Mouse (Mus musculus) E14TG2a.4 (cell line): ENCODE data around the gene Got2.
A peak's percentile ranks its signal among the peaks of the same experiment; 100 is the strongest.

Experiments
- H3K27me3 ChIP-seq: 2 replicates; pipeline ENCODE4 v1.6.1; 2014; ENCODE audit warnings: low read length, control low read depth; ENCODE audit not compliant: insufficient read depth
- H3K36me3 ChIP-seq: 2 replicates; pipeline ENCODE4 v1.6.1; 2014; ENCODE audit warnings: low read length, control low read depth; ENCODE audit not compliant: insufficient read depth
- H3K4me1 ChIP-seq: replicated peaks from 2 replicates; pipeline ENCODE4 v1.6.1; 2014; ENCODE audit warnings: low read depth, low read length, control low read depth
- H3K4me3 ChIP-seq: replicated peaks from 2 replicates; pipeline ENCODE4 v1.5.1; 2014; ENCODE audit warnings: mild to moderate bottlenecking, low read length
- H3K9me3 ChIP-seq: 2 replicates; pipeline ENCODE4 v1.6.1; 2014; ENCODE audit warnings: low read length, control low read depth
- CTCF ChIP-seq: conservative IDR thresholded peaks from 2 replicates; pipeline ENCODE4 v1.5.1; 2014; ENCODE audit warnings: low read length
- NANOG ChIP-seq: IDR thresholded peaks from 2 replicates; pipeline ENCODE4 v1.6.1; 2014; ENCODE audit warnings: borderline replicate concordance, low read length, mixed read lengths
- POU5F1 ChIP-seq: IDR thresholded peaks from 2 replicates; pipeline ENCODE4 v1.6.1; 2014; ENCODE audit warnings: low read length, borderline replicate concordance

Gene Got2

DNA sequence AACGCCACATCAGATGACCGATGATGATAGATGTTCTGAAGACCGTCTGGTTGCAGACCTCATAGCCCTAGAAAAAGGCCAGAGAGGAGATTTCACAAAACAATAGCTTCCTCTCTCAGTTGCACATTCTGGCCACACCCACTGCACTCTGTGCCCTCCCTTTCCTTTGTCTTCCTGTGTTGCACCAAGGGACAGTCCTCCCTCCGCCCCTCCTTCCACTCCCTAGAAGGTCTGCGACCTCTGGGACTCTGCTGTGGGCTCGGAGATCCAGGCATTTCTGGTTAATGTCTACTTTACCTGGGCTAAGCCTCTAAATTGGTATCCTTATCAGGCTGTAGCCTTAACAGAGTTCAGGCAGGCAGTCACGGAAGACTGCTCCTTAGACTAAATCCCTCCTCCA lies 13.5 kb upstream of the Got2 start:
- Histone ChIP-seq H3K27me3 (no peaks in the 10 kb centered on the region), H3K4me1 (peaks cover 15% of the 10 kb centered on the region), H3K36me3 (no peaks in the 10 kb centered on the region), H3K9me3 (peaks cover 9% of the 10 kb centered on the region), H3K4me3 (no peak overlapping the region)
- no peak for TF ChIP-seq POU5F1
- no peak for TF ChIP-seq CTCF
- no peak for TF ChIP-seq NANOG

DNA sequence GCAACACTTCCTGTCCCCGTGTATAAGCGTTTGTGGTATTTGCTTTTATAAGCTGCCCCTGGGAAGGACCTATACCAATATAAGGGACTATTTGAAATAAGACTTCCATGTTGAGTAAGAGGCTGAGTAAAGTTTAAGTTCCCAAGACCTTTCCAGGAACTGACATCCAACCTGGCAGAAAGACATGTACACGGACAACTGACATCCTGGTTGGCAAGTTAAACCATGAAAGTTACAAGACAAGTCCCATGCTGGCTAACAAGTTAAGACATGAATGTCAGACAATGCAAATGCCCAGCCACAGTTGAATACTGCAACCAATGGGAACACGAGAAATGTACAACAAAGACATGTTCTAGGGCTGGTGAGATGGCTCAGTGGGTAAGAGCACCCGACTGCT lies 5.4 kb upstream of the Got2 start:
- peaks cover 5% of the 10 kb centered on the region; the same call in 1 of the 2 replicates for H3K4me1 ChIP-seq
- no peaks in the 10 kb centered on the region for H3K9me3 ChIP-seq
- H3K27me3 ChIP-seq: no peaks in the 10 kb centered on the region
- H3K4me3 ChIP-seq: no peak overlapping the region
- TF ChIP-seq CTCF (no peak), NANOG (no peak), POU5F1 (no peak)
- no peaks in the 10 kb centered on the region for H3K36me3 ChIP-seq

DNA sequence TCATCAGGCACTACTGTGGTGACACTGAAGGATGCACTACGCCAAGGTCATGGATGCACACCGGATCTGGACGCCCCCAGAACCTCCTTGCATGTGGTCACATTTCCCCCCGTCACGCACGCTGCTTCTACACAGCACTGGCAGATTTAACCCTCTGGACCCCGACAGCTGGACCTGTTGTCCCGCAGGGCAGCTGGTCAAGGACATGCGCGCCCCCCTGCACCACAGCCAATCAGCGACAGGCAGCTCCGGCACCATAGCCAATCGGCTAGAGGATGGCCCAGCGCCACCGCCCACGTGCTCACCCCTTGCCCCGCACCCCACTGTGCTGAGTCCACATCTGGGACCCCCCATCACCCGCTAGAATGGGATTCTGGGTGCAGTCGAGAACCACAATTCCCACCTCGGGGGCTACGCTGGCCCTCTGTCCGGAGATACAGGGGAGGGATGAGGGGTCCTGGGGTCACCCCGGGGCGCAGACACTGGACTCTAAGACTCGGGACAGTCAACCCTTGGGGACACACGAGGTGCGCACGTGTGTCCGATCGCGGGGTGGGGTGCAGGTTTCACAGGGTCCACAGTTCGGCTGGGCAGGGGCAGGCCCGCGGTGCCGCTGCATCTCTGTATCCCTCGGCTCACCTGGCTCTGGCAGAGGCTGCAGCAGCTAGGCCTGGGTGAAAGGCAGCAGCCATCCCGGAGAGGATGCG lies 616 bp downstream of the Got2 start:
- Histone ChIP-seq H3K36me3 (peaks cover 18% of the 10 kb centered on the region), H3K27me3 (no peaks in the 10 kb centered on the region), H3K4me1 (peaks cover 34% of the 10 kb centered on the region), H3K9me3 (peaks cover 4% of the 10 kb centered on the region; the same call in 1 of the 2 replicates), H3K4me3 (peak overlapping the region; percentile 99)
- TF ChIP-seq NANOG (no peak), CTCF (no peak), POU5F1 (no peak)

DNA sequence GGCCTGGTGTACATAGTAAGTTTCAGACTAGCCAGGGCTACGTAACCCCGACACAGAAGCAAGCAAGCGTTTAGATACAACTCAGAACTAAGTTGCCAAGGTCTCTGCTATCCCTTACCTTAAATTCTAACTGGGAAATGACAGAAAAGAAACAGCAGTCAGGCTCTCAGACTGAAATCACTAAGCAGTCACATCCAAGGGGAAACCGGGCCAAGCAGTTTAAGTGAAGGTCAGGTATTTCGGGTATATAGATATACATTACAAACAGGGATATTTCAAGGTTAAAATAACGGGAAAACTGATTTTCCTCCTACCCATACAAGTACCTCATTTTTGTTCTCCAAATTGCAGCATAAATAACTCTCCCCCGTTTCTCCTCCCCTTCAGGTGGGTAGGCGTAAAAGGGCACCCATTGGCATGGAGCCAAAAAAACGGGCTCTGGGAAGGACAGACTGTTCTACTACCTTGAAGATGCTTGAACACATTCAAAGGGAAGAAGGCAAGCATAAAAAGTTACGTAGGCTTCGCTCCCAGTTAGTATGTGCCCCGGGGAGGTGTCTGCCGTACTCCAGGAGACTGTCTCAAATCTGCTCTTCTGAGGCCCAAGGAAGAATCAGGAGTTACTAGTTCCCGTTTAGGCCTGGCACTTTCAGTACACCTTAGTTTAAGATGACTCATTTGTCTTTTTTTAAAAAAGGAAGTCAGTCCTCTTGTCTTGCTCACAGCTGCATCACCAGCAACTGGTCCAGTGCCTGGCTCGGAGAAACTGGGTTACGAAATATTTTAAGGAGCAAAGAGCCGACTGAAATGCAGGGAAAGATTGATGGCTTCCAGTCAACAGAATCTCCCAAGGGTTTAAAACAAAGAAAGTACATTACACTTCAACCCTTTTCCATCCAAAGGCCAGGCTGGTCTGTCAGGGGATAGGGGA lies 1.4 kb downstream of the Got2 start:
- TF ChIP-seq NANOG: no peak
- TF ChIP-seq POU5F1: no peak
- no peak for TF ChIP-seq CTCF
- Histone ChIP-seq H3K4me1 (peaks cover 39% of the 10 kb centered on the region), H3K27me3 (no peaks in the 10 kb centered on the region), H3K36me3 (peaks cover 26% of the 10 kb centered on the region), H3K4me3 (peak overlapping the region; percentile 99), H3K9me3 (peaks cover 4% of the 10 kb centered on the region; the same call in 1 of the 2 replicates)

DNA sequence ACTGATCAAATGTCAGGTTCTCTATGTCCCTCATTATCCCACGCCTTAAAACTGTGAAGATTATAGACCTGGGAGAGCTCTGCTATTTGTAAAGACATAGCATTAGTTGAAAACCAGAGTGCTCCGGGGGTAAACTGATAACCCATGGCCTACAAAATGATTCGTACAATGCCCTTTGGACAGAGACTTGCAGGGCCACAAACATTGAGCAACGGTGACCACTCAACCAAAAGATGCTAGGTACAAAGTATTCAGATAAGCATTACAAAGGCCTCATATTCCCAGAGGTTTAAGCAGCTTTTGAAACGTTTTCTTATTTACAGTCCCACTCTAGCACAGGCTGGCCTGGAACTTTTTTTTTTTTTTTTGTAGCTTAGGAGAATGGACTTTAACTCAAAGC lies 2.4 kb downstream of the Got2 start:
- H3K36me3 ChIP-seq: peaks cover 31% of the 10 kb centered on the region
- TF ChIP-seq POU5F1: no peak
- TF ChIP-seq NANOG: no peak
- no peak for TF ChIP-seq CTCF
- H3K27me3 ChIP-seq: no peaks in the 10 kb centered on the region
- H3K4me1 ChIP-seq: peaks cover 43% of the 10 kb centered on the region
- H3K9me3 ChIP-seq: peaks cover 4% of the 10 kb centered on the region; the same call in 1 of the 2 replicates
- H3K4me3 ChIP-seq: no peak overlapping the region

DNA sequence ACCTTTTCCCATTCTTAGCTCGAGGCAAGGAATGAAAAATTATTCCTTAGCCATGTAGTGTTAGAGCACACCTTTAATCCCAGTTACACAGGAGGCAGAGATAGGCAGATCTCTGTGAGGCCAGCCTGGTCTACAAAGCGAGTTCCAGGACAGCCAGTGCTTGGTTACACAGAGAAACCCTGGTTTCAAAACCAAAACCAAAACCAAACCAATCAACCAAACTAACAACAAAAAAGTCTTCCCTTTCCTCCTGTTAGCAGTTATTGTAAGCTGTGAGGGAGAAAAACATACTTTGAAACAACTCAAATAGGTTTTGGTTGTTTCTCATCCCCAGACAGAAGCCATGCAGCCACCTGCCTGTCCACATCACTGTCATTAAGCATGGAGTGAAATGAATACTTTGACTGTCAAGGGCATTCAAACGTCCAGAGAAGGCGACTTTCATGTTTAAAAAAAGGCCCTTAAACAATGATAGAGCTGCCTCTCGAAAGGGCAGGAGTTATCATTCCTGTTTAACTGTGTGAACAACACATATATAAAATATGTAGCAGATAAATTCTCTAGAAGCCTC lies 3.0 kb downstream of the Got2 start:
- peaks cover 43% of the 10 kb centered on the region for H3K4me1 ChIP-seq
- peaks cover 31% of the 10 kb centered on the region for H3K36me3 ChIP-seq
- peaks cover 4% of the 10 kb centered on the region; the same call in 1 of the 2 replicates for H3K9me3 ChIP-seq
- no peak overlapping the region for H3K4me3 ChIP-seq
- no peaks in the 10 kb centered on the region for H3K27me3 ChIP-seq
- TF ChIP-seq NANOG (no peak), CTCF (no peak), POU5F1 (no peak)

DNA sequence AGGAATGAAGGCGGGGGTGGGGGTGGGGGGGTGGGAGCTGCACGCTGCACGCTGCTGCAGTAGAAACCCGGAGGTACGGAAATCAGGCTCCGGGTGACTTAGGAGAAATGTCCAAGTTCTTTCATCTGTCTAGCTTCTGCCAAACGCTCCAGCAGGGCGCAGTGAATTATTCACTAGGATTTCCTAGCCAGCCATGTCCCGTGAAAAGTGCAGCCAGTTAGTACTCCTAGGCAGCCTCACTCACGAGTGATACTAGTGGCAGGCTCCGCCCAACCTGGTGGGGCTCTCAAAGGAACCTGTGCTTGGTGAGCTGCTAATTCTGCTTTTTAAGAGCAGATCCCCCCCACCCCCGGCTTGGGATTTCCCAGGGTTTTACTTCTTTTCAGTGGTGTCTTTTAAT lies 3.9 kb downstream of the Got2 start:
- peak overlapping the region; percentile 39; the same call in 1 of the 2 replicates for H3K4me3 ChIP-seq
- TF ChIP-seq POU5F1: no peak
- no peak for TF ChIP-seq NANOG
- TF ChIP-seq CTCF: no peak

DNA sequence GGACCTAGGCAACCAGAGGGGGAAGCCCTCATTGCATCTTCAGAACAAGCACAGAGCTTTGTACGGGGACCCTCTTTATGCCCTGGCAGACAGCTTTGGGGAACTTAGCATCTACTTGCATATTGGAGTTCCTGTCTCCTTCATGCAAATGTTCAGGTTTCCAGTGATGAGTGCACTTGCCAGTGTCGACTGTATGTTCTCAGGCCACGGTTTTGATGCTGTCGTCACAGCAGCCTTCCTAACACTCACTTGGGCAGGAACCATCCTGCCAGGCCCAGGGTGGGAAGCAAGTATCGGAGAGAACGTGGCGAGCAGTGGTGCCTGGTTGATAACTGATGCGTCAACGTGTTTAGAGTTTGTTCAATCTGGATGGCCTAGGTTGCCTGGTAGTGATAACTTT lies 6.2 kb downstream of the Got2 start:
- Histone ChIP-seq H3K4me1 (peaks cover 65% of the 10 kb centered on the region), H3K9me3 (peaks cover 4% of the 10 kb centered on the region; the same call in 1 of the 2 replicates), H3K4me3 (no peak overlapping the region), H3K27me3 (no peaks in the 10 kb centered on the region), H3K36me3 (peaks cover 47% of the 10 kb centered on the region)
- TF ChIP-seq CTCF (no peak), POU5F1 (no peak), NANOG (no peak)

More for the DNA sequence above, 3.9 kb downstream of the Got2 start:
- peaks cover 36% of the 10 kb centered on the region for H3K36me3 ChIP-seq
- peaks cover 4% of the 10 kb centered on the region; the same call in 1 of the 2 replicates for H3K9me3 ChIP-seq
- H3K27me3 ChIP-seq: no peaks in the 10 kb centered on the region
- peaks cover 48% of the 10 kb centered on the region for H3K4me1 ChIP-seq
